Mouse (Mus musculus) lung, embryonic 16.5 days (tissue): ENCODE measurements around the gene Slc25a28. TPM values are rescaled to one million over a fixed set of nuclear protein-coding genes. Genes with fewer than 3 reads are reported as not detected.
A peak's percentile ranks its signal among the peaks of the same experiment; 100 is the strongest.

ENCODE experiments used
- ATAC-seq: fragments of 200-750 bp; cut with Nextera tagmentation; 2 replicates; pipeline ENCODE4 v1.8.0; 2017; ENCODE audit warnings: low read depth, mild to moderate bottlenecking, moderate library complexity
- H3K27ac ChIP-seq: fragments of 300-500 bp; sonication (generic); 2 replicates; pipeline ENCODE4 v1.5.1; 2014; ENCODE audit warnings: mild to moderate bottlenecking, control low read depth, low read length
- H3K27me3 ChIP-seq: fragments of 300-500 bp; sonication (generic); 2 replicates; pipeline ENCODE4 v1.6.1; 2014; ENCODE audit warnings: low read depth, low read length, mixed read lengths; ENCODE audit not compliant: control insufficient read depth, insufficient read depth
- H3K36me3 ChIP-seq: fragments of 300-500 bp; sonication (generic); 2 replicates; pipeline ENCODE4 v1.6.1; 2014; ENCODE audit warnings: low read length; ENCODE audit not compliant: control insufficient read depth, insufficient read depth
- H3K4me1 ChIP-seq: fragments of 300-500 bp; sonication (generic); replicated peaks from 2 replicates; pipeline ENCODE4 v1.6.1; 2014; ENCODE audit warnings: low read length, mixed read lengths; ENCODE audit not compliant: control insufficient read depth, insufficient read depth
- H3K4me2 ChIP-seq: fragments of 300-500 bp; sonication (generic); 2 replicates; pipeline ENCODE4 v1.6.1; 2014; ENCODE audit warnings: low read depth, low read length, control low read depth
- H3K4me3 ChIP-seq: fragments of 300-500 bp; sonication (generic); 2 replicates; pipeline ENCODE4 v1.5.1; 2014; ENCODE audit warnings: mild to moderate bottlenecking, low read length, control low read depth
- H3K9ac ChIP-seq: fragments of 300-500 bp; sonication (generic); 2 replicates; pipeline ENCODE4 v1.6.1; 2014; ENCODE audit warnings: low read length, control low read depth
- H3K9me3 ChIP-seq: fragments of 300-500 bp; sonication (generic); 2 replicates; pipeline ENCODE4 v1.6.1; 2016; ENCODE audit warnings: low read length; ENCODE audit not compliant: control insufficient read depth
- WGBS: fragments of 180-500 bp; shearing (Covaris S2); extraction: QIAGEN DNeasy Blood & Tissue Kit; methylation state at CpG from one replicate; pipeline ENCODE4 v1.1.7; 2014; 5-methylcytosine and 5-hydroxymethylcytosine counted together
- polyA plus RNA-seq: library from polyadenylated mRNA; unstranded; fragments of >200 nt; fragmentation: Nextera tagmentation; extraction: Ambion mirVana; gene quantifications from 2 replicates; pipeline ENCODE4 v1.2.1, GENCODE M21; 2015

Slc25a28 gene
- polyA plus RNA-seq, 1 experiment from 2014 or later = 9.1 TPM

GRCm38 (mm10) chr19:43651241-43651785 is 23.4 kb downstream of the Slc25a28 start:
- H3K4me2 ChIP-seq = no peak overlapping the region
- no peak overlapping the region for H3K27ac ChIP-seq
- WGBS = 39% methylated on average over 8 of the region's 8 CpGs
- no peak for ATAC-seq
- no peaks in the 10 kb centered on the region for H3K9me3 ChIP-seq
- peaks cover 10% of the 10 kb centered on the region; the same call in 1 of the 2 replicates for H3K27me3 ChIP-seq
- H3K9ac ChIP-seq = no peak overlapping the region
- no peaks in the 10 kb centered on the region for H3K36me3 ChIP-seq
- H3K4me3 ChIP-seq = no peak overlapping the region
- no peaks in the 10 kb centered on the region; the same call in 1 of the 2 replicates for H3K4me1 ChIP-seq

DNA sequence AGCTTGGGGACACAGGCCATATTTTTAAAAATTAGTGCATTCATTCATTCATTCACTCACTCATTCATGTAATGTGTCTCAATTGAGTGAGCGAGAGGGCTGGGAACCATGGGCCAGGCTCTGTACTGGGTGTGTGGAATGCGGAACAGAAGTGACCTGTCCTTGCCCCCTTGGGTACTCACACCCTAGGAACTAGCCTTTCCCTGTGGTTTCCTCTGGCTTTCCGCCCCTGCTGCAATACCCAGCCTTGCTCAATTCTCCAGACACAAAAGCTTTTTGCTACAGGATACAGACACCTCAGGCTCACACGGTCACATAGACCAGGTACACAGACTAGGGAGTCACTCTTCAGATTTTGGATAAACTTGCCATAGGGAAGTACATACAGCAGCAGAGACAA is 26.3 kb downstream of the Slc25a28 start:
- Histone ChIP-seq H3K9ac (no peak overlapping the region), H3K27ac (no peak overlapping the region), H3K4me2 (no peak overlapping the region), H3K9me3 (no peaks in the 10 kb centered on the region), H3K36me3 (no peaks in the 10 kb centered on the region), H3K27me3 (peaks cover 7% of the 10 kb centered on the region; the same call in 1 of the 2 replicates), H3K4me3 (no peak overlapping the region), H3K4me1 (peaks cover 5% of the 10 kb centered on the region)
- ATAC-seq = no peak
- 80% methylated on average over 4 of the region's 4 CpGs for WGBS

DNA sequence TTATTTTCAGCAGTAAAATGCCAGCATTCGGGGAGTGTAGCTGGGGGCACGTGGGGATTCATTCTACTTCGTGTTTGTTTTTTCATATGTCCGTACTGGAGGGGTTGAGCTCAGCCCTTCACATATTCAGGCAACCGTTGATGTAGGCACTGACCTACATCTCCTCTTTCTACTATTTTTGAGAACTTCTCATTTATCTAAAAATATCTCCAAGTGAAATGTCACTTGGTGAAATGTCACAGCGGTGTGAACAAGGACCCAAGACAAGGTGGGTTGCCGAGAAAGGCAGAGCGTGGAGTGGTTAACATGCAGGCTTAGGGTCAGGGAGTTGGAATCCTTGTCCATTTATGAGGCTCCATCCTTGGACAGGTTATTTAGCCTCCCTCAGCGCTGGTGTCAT is 27.4 kb downstream of the Slc25a28 start:
- H3K36me3 ChIP-seq = no peaks in the 10 kb centered on the region
- H3K27me3 ChIP-seq = no peaks in the 10 kb centered on the region; the same call in 1 of the 2 replicates
- H3K4me1 ChIP-seq = peaks cover 6% of the 10 kb centered on the region
- 67% methylated on average over 9 of the region's 9 CpGs for WGBS
- no peaks in the 10 kb centered on the region for H3K9me3 ChIP-seq
- no peak for ATAC-seq
- no peak overlapping the region for H3K9ac ChIP-seq
- no peak overlapping the region for H3K27ac ChIP-seq
- H3K4me3 ChIP-seq = no peak overlapping the region
- no peak overlapping the region for H3K4me2 ChIP-seq

- Histone ChIP-seq H3K27ac (no peak overlapping the region), H3K4me1 (peaks cover 8% of the 10 kb centered on the region), H3K4me3 (no peak overlapping the region), H3K27me3 (no peaks in the 10 kb centered on the region; the same call in 1 of the 2 replicates), H3K9ac (no peak overlapping the region), H3K36me3 (no peaks in the 10 kb centered on the region), H3K4me2 (no peak overlapping the region), H3K9me3 (no peaks in the 10 kb centered on the region)
- no peak for ATAC-seq
- WGBS = 26% methylated on average over 7 of the region's 7 CpGs
These were observed 27.8 kb downstream of the Slc25a28 start for GRCm38 (mm10) chr19:43646852-43647251.

DNA sequence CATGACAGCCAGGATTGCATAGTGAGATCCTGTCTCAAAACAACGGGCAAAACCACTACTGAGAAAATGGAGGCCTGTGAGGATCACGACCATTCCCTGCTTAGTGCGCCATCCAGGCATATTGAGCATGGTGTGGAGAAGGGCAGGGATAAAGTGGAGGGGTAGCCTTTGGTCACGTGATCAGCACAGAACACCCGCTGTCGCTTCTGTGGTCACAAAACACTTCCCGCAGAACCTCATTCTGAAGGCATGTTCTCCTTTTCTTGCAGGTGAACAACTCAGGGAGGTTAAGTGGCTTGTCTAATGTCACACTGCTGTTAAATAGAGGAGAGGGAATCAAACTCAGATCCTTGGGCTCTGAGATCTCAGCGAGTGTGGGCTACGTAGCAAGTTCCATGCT is 29.2 kb downstream of the Slc25a28 start:
- ATAC-seq = no peak
- H3K9me3 ChIP-seq = no peaks in the 10 kb centered on the region
- H3K9ac ChIP-seq = no peak overlapping the region
- no peaks in the 10 kb centered on the region for H3K27me3 ChIP-seq
- H3K4me3 ChIP-seq = no peak overlapping the region
- WGBS = 87% methylated on average over 9 of the region's 9 CpGs
- peaks cover 8% of the 10 kb centered on the region for H3K4me1 ChIP-seq
- H3K4me2 ChIP-seq = no peak overlapping the region
- no peak overlapping the region for H3K27ac ChIP-seq
- no peaks in the 10 kb centered on the region for H3K36me3 ChIP-seq

DNA sequence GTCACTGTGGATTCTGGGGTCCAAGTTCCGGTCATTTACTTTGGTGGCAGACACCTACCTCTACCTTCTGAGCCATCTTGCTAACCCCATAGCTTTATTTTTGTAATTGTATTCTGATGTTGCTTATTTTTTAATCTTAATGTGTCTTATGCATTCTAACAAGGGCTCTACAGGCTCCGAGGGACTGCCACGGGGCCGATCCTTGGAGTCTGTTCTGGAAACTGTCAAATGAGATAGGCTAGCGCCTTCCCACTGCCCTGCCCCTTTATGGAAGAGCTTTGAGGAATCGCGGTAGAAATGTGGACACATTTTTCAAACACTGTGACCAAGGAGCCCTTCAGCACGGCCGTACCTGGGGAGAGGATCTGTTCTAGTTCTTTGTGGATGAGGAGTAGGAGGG is 31.8 kb downstream of the Slc25a28 start:
- Histone ChIP-seq H3K9me3 (no peaks in the 10 kb centered on the region), H3K4me2 (no peak overlapping the region), H3K4me3 (no peak overlapping the region), H3K27ac (no peak overlapping the region), H3K4me1 (peaks cover 8% of the 10 kb centered on the region), H3K36me3 (no peaks in the 10 kb centered on the region), H3K27me3 (no peaks in the 10 kb centered on the region), H3K9ac (no peak overlapping the region)
- WGBS = 71% methylated on average over 9 of the region's 9 CpGs
- no peak for ATAC-seq

DNA sequence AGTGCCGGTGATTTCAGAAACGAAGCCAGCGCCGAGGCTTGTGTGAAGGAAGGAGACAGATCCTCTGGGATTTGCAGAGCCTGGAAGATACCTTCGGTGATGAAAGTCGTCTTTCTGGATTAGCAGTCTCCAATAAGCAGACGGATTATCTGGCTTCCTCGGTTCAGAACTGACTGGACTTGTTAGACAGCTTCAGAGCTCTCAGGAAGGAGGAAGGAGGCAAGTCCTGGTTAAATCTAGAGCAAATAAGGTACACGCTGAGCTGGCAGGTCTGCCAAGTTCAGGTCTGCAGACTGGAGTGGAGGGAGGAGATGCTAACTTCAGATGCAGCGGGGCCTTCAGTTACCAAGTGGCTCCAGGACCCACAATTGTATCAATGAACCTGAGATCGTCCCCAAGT is 32.8 kb downstream of the Slc25a28 start:
- no peak overlapping the region for H3K27ac ChIP-seq
- no peaks in the 10 kb centered on the region for H3K27me3 ChIP-seq
- peaks cover 8% of the 10 kb centered on the region for H3K4me1 ChIP-seq
- H3K9me3 ChIP-seq = no peaks in the 10 kb centered on the region
- H3K4me2 ChIP-seq = no peak overlapping the region
- 46% methylated on average over 11 of the region's 11 CpGs for WGBS
- no peak overlapping the region for H3K4me3 ChIP-seq
- no peaks in the 10 kb centered on the region for H3K36me3 ChIP-seq
- peak; percentile 71 for ATAC-seq
- no peak overlapping the region for H3K9ac ChIP-seq

DNA sequence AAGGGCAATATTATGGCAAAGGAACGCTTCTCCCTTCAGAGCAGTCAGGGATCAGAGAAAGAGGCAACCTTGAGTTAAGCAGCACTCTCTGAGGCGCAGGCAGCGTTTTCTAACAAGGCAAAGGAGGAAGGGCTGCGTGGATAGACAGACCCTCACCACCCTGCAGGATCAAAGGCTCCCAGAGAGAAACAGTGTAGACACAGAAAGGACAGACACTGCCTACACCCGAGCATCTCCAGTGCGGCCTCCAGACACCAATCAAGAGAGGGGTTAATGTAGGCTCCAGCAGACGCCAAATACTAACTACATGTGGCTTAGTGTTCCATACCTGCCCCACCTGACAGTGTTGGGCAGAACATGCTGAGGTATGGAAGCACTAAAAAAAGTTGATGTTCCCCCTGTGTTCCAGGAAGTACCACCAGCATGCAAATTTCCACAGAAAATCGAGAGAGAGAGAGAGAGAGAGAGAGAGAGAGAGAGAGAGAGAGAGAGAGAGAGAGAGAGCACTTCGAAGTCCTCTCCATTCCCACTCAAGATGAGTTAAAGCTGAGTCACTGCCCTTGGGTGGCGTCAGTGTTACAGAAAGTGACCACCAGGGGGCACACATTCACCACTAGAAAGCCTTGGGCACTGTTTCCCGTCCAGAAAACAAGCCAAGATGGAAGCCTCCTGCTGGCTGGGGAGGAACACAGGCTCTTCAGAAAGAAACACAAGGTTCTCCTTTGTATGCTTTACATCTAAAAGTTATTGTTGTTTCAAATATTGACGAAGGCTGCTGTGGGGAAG is 44.0 kb downstream of the Slc25a28 start:
- Histone ChIP-seq H3K9ac (no peak overlapping the region), H3K9me3 (no peaks in the 10 kb centered on the region), H3K4me2 (no peak overlapping the region), H3K36me3 (no peaks in the 10 kb centered on the region), H3K27ac (no peak overlapping the region), H3K4me3 (no peak overlapping the region), H3K27me3 (peaks cover 2% of the 10 kb centered on the region), H3K4me1 (no peaks in the 10 kb centered on the region)
- WGBS = 20% methylated on average over 12 of the region's 12 CpGs
- peak; percentile 88 for ATAC-seq

DNA sequence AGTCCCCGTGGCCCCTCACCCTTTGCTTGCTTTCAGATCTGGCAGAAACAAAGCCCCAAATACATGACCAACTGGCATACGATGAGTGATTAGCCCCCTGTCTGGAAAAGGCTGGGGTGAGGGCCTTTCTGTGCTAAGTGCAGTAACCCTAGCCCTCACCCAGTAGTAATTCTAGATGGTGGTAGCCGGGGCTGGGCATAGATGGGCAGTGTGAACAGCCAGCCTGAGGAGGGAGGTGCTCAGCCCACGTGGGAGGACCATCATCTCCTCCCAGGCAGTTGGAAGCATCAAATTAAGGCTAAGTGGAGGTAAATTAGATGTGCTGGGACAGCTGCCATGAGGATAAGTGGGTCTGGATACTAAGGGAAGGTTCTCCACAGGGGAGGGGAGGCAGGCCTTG is 45.6 kb downstream of the Slc25a28 start:
- no peaks in the 10 kb centered on the region for H3K36me3 ChIP-seq
- H3K4me1 ChIP-seq = no peaks in the 10 kb centered on the region
- H3K9me3 ChIP-seq = no peaks in the 10 kb centered on the region
- ATAC-seq = no peak
- no peak overlapping the region for H3K4me3 ChIP-seq
- no peak overlapping the region for H3K9ac ChIP-seq
- H3K4me2 ChIP-seq = no peak overlapping the region
- no peak overlapping the region for H3K27ac ChIP-seq
- H3K27me3 ChIP-seq = peaks cover 8% of the 10 kb centered on the region
- 38% methylated on average over 4 of the region's 4 CpGs for WGBS
